Mouse (Mus musculus): ENCODE measurements at regions not wholly inside any gene's neighbourhood (a gene's known extent, or its start where the extent isn't known, plus 50 kb on each side); places are given as distances from the start of the nearest gene placed in this dataset.

- WGBS = 41% methylated on average over 3 of the region's 3 CpGs
Measured at GRCm38 (mm10) chr19:37821243-37821642, 123.6 kb downstream of the Cyp26a1 start.

GRCm38 (mm10) chr19:37821671-37822190, 124.1 kb downstream of the Cyp26a1 start:
- no peak for DNase-seq (ENCODE audit: low spot score)
- no peak overlapping the region for H3K27ac ChIP-seq (replicated peaks; ENCODE audit: low read depth, low read length)
- 58% methylated on average over 3 of the region's 3 CpGs for WGBS

More at GRCm38 (mm10) chr19:37821243-37821642, 123.6 kb downstream of the Cyp26a1 start:
- DNase-seq (ENCODE audit: low spot score) (peak; percentile 38), ATAC-seq (ENCODE audit: low read depth) (no peak)
- Histone ChIP-seq H3K27me3 (replicated peaks; ENCODE audit: control insufficient read depth, insufficient read depth, low read length) (no peaks in the 10 kb centered on the region), H3K4me3 (ENCODE audit: low read depth, low read length) (no peak overlapping the region), H3K9me3 (ENCODE audit: control insufficient read depth, low read length) (no peaks in the 10 kb centered on the region), H3K4me1 (ENCODE audit: control insufficient read depth, insufficient read depth, low read length) (peaks cover 3% of the 10 kb centered on the region; the same call in 1 of the 2 replicates), H3K36me3 (ENCODE audit: control insufficient read depth, insufficient read depth, low read length) (no peaks in the 10 kb centered on the region), H3K27ac (replicated peaks; ENCODE audit: low read depth, low read length) (no peak overlapping the region), H3K9ac (ENCODE audit: low read depth, low read length) (no peak overlapping the region), H3K4me2 (ENCODE audit: low read depth, low read length) (no peak overlapping the region)

GRCm38 (mm10) chr19:37824155-37824554, 126.6 kb downstream of the Cyp26a1 start:
- Histone ChIP-seq H3K27me3 (replicated peaks; ENCODE audit: control insufficient read depth, insufficient read depth, low read length) (no peaks in the 10 kb centered on the region), H3K4me1 (ENCODE audit: control insufficient read depth, insufficient read depth, low read length) (peaks cover 3% of the 10 kb centered on the region; the same call in 1 of the 2 replicates), H3K9me3 (ENCODE audit: control insufficient read depth, low read length) (no peaks in the 10 kb centered on the region), H3K36me3 (ENCODE audit: control insufficient read depth, insufficient read depth, low read length) (no peaks in the 10 kb centered on the region), H3K4me2 (ENCODE audit: low read depth, low read length) (no peak overlapping the region), H3K9ac (ENCODE audit: low read depth, low read length) (no peak overlapping the region), H3K27ac (replicated peaks; ENCODE audit: low read depth, low read length) (no peak overlapping the region), H3K4me3 (ENCODE audit: low read depth, low read length) (no peak overlapping the region)
- ATAC-seq (ENCODE audit: low read depth) = no peak
- no peak for DNase-seq (ENCODE audit: low spot score)
- WGBS = 76% methylated on average over 5 of the region's 5 CpGs

More at GRCm38 (mm10) chr19:37821671-37822190, 124.1 kb downstream of the Cyp26a1 start:
- Histone ChIP-seq H3K27me3 (replicated peaks; ENCODE audit: control insufficient read depth, insufficient read depth, low read length) (no peaks in the 10 kb centered on the region), H3K36me3 (ENCODE audit: control insufficient read depth, insufficient read depth, low read length) (no peaks in the 10 kb centered on the region), H3K4me1 (ENCODE audit: control insufficient read depth, insufficient read depth, low read length) (peaks cover 3% of the 10 kb centered on the region; the same call in 1 of the 2 replicates), H3K4me2 (ENCODE audit: low read depth, low read length) (no peak overlapping the region), H3K4me3 (ENCODE audit: low read depth, low read length) (no peak overlapping the region), H3K9ac (ENCODE audit: low read depth, low read length) (no peak overlapping the region), H3K9me3 (ENCODE audit: control insufficient read depth, low read length) (no peaks in the 10 kb centered on the region)
- ATAC-seq (ENCODE audit: low read depth) = no peak

- Histone ChIP-seq H3K27ac (replicated peaks; ENCODE audit: low read depth, low read length) (no peak overlapping the region), H3K36me3 (ENCODE audit: control insufficient read depth, insufficient read depth, low read length) (no peaks in the 10 kb centered on the region), H3K4me2 (ENCODE audit: low read depth, low read length) (no peak overlapping the region), H3K9me3 (ENCODE audit: control insufficient read depth, low read length) (no peaks in the 10 kb centered on the region), H3K27me3 (replicated peaks; ENCODE audit: control insufficient read depth, insufficient read depth, low read length) (no peaks in the 10 kb centered on the region), H3K4me1 (ENCODE audit: control insufficient read depth, insufficient read depth, low read length) (no peaks in the 10 kb centered on the region), H3K4me3 (ENCODE audit: low read depth, low read length) (no peak overlapping the region), H3K9ac (ENCODE audit: low read depth, low read length) (no peak overlapping the region)
- DNase-seq (ENCODE audit: low spot score) (no peak), ATAC-seq (ENCODE audit: low read depth) (no peak)
Measured at GRCm38 (mm10) chr19:37831406-37831805, 133.8 kb downstream of the Cyp26a1 start.

- ATAC-seq (ENCODE audit: low read depth) = no peak
- no peaks in the 10 kb centered on the region for H3K4me1 ChIP-seq (ENCODE audit: control insufficient read depth, insufficient read depth, low read length)
Measured at GRCm38 (mm10) chr19:37836900-37837299, 139.3 kb downstream of the Cyp26a1 start.

More at GRCm38 (mm10) chr19:37836900-37837299, 139.3 kb downstream of the Cyp26a1 start:
- Histone ChIP-seq H3K27me3 (replicated peaks; ENCODE audit: control insufficient read depth, insufficient read depth, low read length) (no peaks in the 10 kb centered on the region), H3K27ac (replicated peaks; ENCODE audit: low read depth, low read length) (no peak overlapping the region), H3K4me3 (ENCODE audit: low read depth, low read length) (no peak overlapping the region), H3K4me2 (ENCODE audit: low read depth, low read length) (no peak overlapping the region), H3K9me3 (ENCODE audit: control insufficient read depth, low read length) (no peaks in the 10 kb centered on the region), H3K9ac (ENCODE audit: low read depth, low read length) (no peak overlapping the region), H3K36me3 (ENCODE audit: control insufficient read depth, insufficient read depth, low read length) (no peaks in the 10 kb centered on the region)
- DNase-seq (ENCODE audit: low spot score) = no peak
- 50% methylated on average over 5 of the region's 5 CpGs for WGBS

Data from embryonic facial prominence, embryonic 14.5 days (tissue).